Mouse (Mus musculus) MEL (cell line): ENCODE measurements at regions not wholly inside any gene's neighbourhood (a gene's known extent, or its start where the extent isn't known, plus 50 kb on each side); places are given as distances from the start of the nearest gene placed in this dataset.

Source experiments
- CHD1 ChIP-seq: IDR thresholded peaks from 2 replicates; pipeline ENCODE4 v1.6.1; 2012; ENCODE audit warnings: low read depth, mild to moderate bottlenecking, inconsistent platforms, low read length, improper control_type of control experiment
- GATA1 ChIP-seq: IDR thresholded peaks from 2 replicates; pipeline ENCODE4 v1.6.1; 2011; ENCODE audit warnings: low read depth, low read length, improper control_type of control experiment
- ZMIZ1 ChIP-seq: IDR thresholded peaks from 2 replicates; pipeline ENCODE4 v1.6.1; 2012; ENCODE audit warnings: low read depth, mild to moderate bottlenecking, inconsistent platforms, low read length, improper control_type of control experiment, moderate library complexity

DNA sequence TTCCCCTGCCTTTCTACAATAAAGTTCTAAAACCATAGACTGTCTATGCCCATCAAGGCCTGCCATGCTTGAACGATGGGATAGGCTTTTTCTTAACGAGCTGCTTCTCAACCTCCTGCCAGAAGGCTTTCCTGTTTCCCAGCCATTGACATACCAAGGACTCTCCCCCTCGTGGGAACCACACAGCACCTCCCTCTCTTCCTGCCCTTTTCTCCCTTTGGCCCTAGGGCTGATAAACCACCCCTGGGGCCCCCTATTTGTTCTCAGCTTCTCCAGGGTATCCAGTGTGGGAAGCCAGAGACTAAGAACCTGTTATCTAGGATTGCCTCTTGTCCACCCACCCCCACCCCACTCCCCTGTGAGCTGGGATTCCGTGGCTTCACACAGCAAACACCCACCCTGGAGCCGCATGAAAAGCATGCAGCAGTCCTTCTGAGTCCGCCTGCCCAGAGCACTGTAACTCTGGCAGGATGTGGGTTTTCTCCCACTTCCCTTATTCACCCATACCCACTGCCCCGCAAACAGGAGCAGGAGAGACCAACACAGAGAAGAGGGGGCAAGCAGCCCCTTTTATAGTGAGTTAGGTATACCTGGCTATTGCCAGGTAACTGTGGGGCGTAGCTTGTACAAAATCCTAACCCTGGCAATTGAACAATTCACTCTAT is 351.5 kb downstream of the Slc6a15 start:
- TF ChIP-seq ZMIZ1 (no peak), GATA1 (no peak), CHD1 (no peak)
